Mouse (Mus musculus): ENCODE data around the gene 4930430F08Rik.

- TF ChIP-seq POLR2A (IDR thresholded peaks at IDR 0.05; ENCODE audit: low read depth, low read length): no peak
- no peak for TF ChIP-seq CTCF (IDR thresholded peaks at IDR 0.05; ENCODE audit: borderline replicate concordance, insufficient read depth, low read length)
Measured at GRCm38 (mm10) chr10:100590323-100590722, at the start of gene 4930430F08Rik, which contains the start of gene 1700017N19Rik.
